Mouse (Mus musculus) erythroid progenitor cell, adult 5-6 weeks (primary cell): ENCODE data around the gene Olfr115. TPM values are rescaled to one million over a fixed set of nuclear protein-coding genes. Genes with fewer than 3 reads are reported as not detected.

Experiments used
- ATAC-seq: replicated peaks from 2 replicates; pipeline ENCODE4 v1.8.0; 2016; ENCODE audit warnings: moderate number of reproducible peaks, mild to moderate bottlenecking, moderate TSS enrichment, inconsistent platforms; ENCODE audit not compliant: poor library complexity, low FRiP score, severe bottlenecking
- total RNA-seq, 2 experiments: library from RNA; stranded (forward) in 1 of 2; stranded (reverse) in 1 of 2; fragments of 150-400 nt in 1 of 2; fragments of 186-747, 209-891 nt in 1 of 2; gene quantifications; 2 replicates each; pipeline versions ENCODE4 v1.2.3 to v1.2.4; 2015 to 2017; ENCODE audit warnings: low replicate concordance in 2 of 2

Gene Olfr115
- total RNA-seq (2015; ENCODE audit: low replicate concordance) (not detected in 2 replicates), total RNA-seq (2017; ENCODE audit: low replicate concordance) (not detected in 2 replicates)

DNA sequence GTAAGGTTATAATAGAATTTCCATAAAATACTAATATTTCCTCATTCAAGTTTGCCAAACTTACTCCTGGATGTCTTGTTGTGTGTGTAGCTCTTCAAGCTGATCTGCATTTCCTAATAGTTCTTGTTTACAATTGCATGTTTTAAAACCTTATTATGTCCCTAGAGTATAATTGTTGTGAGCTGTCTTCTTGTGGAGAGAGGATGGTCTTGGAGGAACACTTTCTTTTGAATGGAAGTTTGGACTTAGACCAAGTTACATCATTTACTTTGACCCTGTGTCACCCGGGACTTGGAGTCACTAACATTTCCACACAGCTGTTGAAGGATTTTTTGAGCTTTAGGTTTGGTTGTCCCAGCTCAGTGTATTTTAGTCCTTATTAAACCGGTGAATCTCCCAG, at the start of gene Olfr115, which contains the start of gene Olfr116:
Olfr115 (minus strand) TSS at position 101 of the 400 bp plus-strand sequence.
Olfr116 (minus strand) TSS at position 191 of the 400 bp plus-strand sequence.
- ATAC-seq, result no peak

DNA sequence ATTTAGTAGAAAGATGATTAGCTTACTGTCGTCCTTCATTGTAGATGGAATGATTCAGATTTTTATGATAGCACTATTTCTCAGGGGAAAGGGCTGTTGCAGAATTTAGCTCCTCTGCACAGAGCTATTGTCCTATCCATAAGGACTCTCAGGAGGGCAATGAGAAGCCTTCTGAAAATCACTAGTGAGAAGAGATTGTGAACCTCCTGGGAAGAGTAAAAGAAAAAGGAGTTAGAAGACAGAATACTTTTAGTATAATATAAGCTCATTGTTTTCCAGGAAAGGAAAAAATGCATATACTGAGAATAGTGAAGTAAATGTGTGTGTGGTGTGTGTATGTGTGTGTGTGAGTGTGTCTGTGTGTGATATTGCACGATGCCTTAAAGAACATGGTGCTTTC, 39.8 kb upstream of the Olfr115 start, which contains the start of gene Olfr118:
Olfr118 (plus strand) TSS at position 301 of the 400 bp plus-strand sequence.
- ATAC-seq, result no peak

DNA sequence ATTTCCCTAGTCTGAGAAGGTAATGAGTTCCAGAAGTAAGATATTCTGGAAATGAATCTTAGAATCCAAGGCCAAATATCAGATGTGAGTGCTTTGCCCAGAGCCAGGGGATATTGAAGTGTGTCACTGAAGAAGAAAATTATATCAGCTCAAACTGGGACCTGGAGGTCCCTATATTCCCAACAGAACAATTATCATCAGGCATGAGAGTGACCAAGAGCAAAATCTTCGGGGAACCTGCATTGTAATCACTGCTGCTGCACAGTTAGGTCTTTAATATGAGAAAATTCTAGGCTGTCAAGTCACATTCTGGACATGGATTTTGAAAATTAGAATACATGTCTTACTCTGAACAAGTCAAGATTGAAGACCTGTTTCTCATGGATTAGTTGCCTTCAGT, 36.8 kb upstream of the Olfr115 start, which contains the start of gene Olfr117:
Olfr117 (minus strand) TSS at position 101 of the 400 bp plus-strand sequence.
- ATAC-seq, result no peak

DNA sequence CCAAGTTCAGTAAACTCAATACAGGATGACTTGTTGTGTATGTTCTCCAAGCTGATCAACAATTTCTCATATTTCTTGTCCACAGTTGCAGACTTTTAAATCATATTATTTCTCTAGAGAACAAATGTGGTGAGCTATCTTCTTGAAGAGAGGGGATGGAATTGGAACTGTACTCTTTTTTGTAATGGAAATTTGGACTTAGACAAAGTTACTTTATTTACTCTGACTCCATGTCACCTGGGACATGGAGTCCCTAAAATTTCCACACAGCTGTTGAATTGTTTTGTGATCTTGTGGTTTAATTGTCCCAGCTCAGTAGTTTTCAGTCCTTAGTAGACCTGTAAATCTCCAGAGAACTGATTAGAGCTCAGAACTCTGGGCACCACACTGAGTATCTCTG, 34.3 kb downstream of the Olfr115 start, which contains the start of gene Olfr114:
Olfr114 (minus strand) TSS at position 101 of the 400 bp plus-strand sequence.
- ATAC-seq, result no peak

DNA sequence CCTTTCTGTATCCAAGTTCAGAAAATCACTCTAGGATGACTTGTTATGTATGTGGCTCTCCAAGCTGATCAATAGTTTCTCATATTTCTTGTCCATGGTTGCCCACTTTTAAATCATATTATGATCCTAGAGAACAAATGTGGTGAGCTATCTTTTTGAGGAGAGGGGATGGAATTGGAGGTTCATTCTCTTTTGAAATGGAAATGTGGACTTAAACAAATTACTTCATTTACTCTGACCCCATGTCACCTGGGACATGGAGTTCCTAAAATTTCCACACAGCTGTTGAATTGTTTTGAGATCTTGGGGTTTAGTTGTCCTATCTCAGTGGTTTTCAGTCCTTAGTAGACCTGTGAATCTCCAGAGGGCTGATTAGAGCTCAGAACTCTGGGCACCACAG, 49.3 kb downstream of the Olfr115 start, which contains the start of gene Olfr113:
Olfr113 (minus strand) TSS at position 101 of the 400 bp plus-strand sequence.
- ATAC-seq, result no peak

DNA sequence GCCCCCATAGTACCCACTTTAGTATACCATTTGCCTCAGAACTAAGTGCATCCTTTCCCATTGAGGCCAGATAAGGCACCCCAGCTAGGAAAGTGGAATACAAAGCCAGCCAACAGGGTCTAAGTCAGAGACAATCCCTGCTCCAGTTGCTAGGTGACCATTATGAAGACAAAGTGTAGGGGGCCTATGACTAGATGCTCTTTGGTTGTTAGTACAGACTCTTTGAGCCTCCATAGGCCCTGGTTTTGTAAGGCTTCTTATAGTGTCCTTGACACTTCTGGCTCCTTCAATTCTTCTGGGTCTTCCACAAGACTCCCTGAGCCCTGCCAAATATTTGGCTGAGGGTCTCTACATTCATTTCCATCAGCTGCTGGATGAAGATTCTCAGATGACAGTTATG, 57.6 kb downstream of the Olfr115 start, which contains the start of gene Olfr112:
Olfr112 (minus strand) TSS at position 101 of the 400 bp plus-strand sequence.
- no peak for ATAC-seq

Other genes starting within 250 kb of the Olfr115 start
- not detected in 2 replicates for gene Olfr105-ps, start 248.1 kb downstream of the Olfr115 start, total RNA-seq (2015; ENCODE audit: low replicate concordance)
- gene Olfr105-ps, start 248.1 kb downstream of the Olfr115 start, total RNA-seq (2017; ENCODE audit: low replicate concordance), result not detected in 2 replicates
- not detected in 2 replicates for gene Olfr106-ps, start 236.7 kb downstream of the Olfr115 start, total RNA-seq (2015; ENCODE audit: low replicate concordance)
- gene Olfr106-ps, start 236.7 kb downstream of the Olfr115 start, total RNA-seq (2017; ENCODE audit: low replicate concordance), result not detected in 2 replicates
- gene Olfr107, start 227.9 kb downstream of the Olfr115 start, total RNA-seq (2015; ENCODE audit: low replicate concordance), result not detected in 2 replicates
- gene Olfr107, start 227.9 kb downstream of the Olfr115 start, total RNA-seq (2017; ENCODE audit: low replicate concordance), result not detected in 2 replicates
- gene Olfr108, start 181.6 kb downstream of the Olfr115 start, total RNA-seq (2015; ENCODE audit: low replicate concordance), result not detected in 2 replicates
- not detected in 2 replicates for gene Olfr108, start 181.6 kb downstream of the Olfr115 start, total RNA-seq (2017; ENCODE audit: low replicate concordance)
- not detected in 2 replicates for gene Olfr109, start 168.2 kb downstream of the Olfr115 start, total RNA-seq (2015; ENCODE audit: low replicate concordance)
- gene Olfr109, start 168.2 kb downstream of the Olfr115 start, total RNA-seq (2017; ENCODE audit: low replicate concordance), result not detected in 2 replicates
- gene H2-M2, start 143.6 kb downstream of the Olfr115 start, total RNA-seq (2015; ENCODE audit: low replicate concordance), result not detected in 2 replicates
- not detected in 2 replicates for gene H2-M2, start 143.6 kb downstream of the Olfr115 start, total RNA-seq (2017; ENCODE audit: low replicate concordance)
- not detected in 2 replicates for gene Olfr110, start 134.6 kb downstream of the Olfr115 start, total RNA-seq (2015; ENCODE audit: low replicate concordance)
- gene Olfr110, start 134.6 kb downstream of the Olfr115 start, total RNA-seq (2017; ENCODE audit: low replicate concordance), result not detected in 2 replicates
- gene Olfr111, start 119.1 kb downstream of the Olfr115 start, total RNA-seq (2015; ENCODE audit: low replicate concordance), result not detected in 2 replicates
- not detected in 2 replicates for gene Olfr111, start 119.1 kb downstream of the Olfr115 start, total RNA-seq (2017; ENCODE audit: low replicate concordance)
- not detected in 2 replicates for gene Olfr112, start 57.7 kb downstream of the Olfr115 start, total RNA-seq (2015; ENCODE audit: low replicate concordance)
- not detected in 2 replicates for gene Olfr112, start 57.7 kb downstream of the Olfr115 start, total RNA-seq (2017; ENCODE audit: low replicate concordance)
- gene Olfr113, start 49.4 kb downstream of the Olfr115 start, total RNA-seq (2015; ENCODE audit: low replicate concordance), result not detected in 2 replicates
- not detected in 2 replicates for gene Olfr113, start 49.4 kb downstream of the Olfr115 start, total RNA-seq (2017; ENCODE audit: low replicate concordance)
- not detected in 2 replicates for gene Olfr114, start 34.4 kb downstream of the Olfr115 start, total RNA-seq (2015; ENCODE audit: low replicate concordance)
- not detected in 2 replicates for gene Olfr114, start 34.4 kb downstream of the Olfr115 start, total RNA-seq (2017; ENCODE audit: low replicate concordance)
- not detected in 2 replicates for gene Olfr116, start 90 bp upstream of the Olfr115 start, total RNA-seq (2015; ENCODE audit: low replicate concordance)
- not detected in 2 replicates for gene Olfr116, start 90 bp upstream of the Olfr115 start, total RNA-seq (2017; ENCODE audit: low replicate concordance)
- not detected in 2 replicates for gene Olfr117, start 36.7 kb upstream of the Olfr115 start, total RNA-seq (2015; ENCODE audit: low replicate concordance)
- not detected in 2 replicates for gene Olfr117, start 36.7 kb upstream of the Olfr115 start, total RNA-seq (2017; ENCODE audit: low replicate concordance)
- gene Olfr118, start 39.9 kb upstream of the Olfr115 start, total RNA-seq (2015; ENCODE audit: low replicate concordance), result not detected in 2 replicates
- gene Olfr118, start 39.9 kb upstream of the Olfr115 start, total RNA-seq (2017; ENCODE audit: low replicate concordance), result not detected in 2 replicates
- gene Olfr119, start 69.5 kb upstream of the Olfr115 start, total RNA-seq (2015; ENCODE audit: low replicate concordance), result not detected in 2 replicates
- not detected in 2 replicates for gene Olfr119, start 69.5 kb upstream of the Olfr115 start, total RNA-seq (2017; ENCODE audit: low replicate concordance)
- not detected in 2 replicates for gene Olfr120, start 94.7 kb upstream of the Olfr115 start, total RNA-seq (2015; ENCODE audit: low replicate concordance)
- not detected in 2 replicates for gene Olfr120, start 94.7 kb upstream of the Olfr115 start, total RNA-seq (2017; ENCODE audit: low replicate concordance)
- not detected in 2 replicates for gene Olfr121, start 121.7 kb upstream of the Olfr115 start, total RNA-seq (2015; ENCODE audit: low replicate concordance)
- gene Olfr121, start 121.7 kb upstream of the Olfr115 start, total RNA-seq (2017; ENCODE audit: low replicate concordance), result not detected in 2 replicates
- gene Olfr122, start 141.5 kb upstream of the Olfr115 start, total RNA-seq (2015; ENCODE audit: low replicate concordance), result not detected in 2 replicates
- not detected in 2 replicates for gene Olfr122, start 141.5 kb upstream of the Olfr115 start, total RNA-seq (2017; ENCODE audit: low replicate concordance)
- not detected in 2 replicates for gene Olfr123, start 166.4 kb upstream of the Olfr115 start, total RNA-seq (2015; ENCODE audit: low replicate concordance)
- gene Olfr123, start 166.4 kb upstream of the Olfr115 start, total RNA-seq (2017; ENCODE audit: low replicate concordance), result not detected in 2 replicates
- not detected in 2 replicates for gene Olfr124, start 172.8 kb upstream of the Olfr115 start, total RNA-seq (2015; ENCODE audit: low replicate concordance)
- not detected in 2 replicates for gene Olfr124, start 172.8 kb upstream of the Olfr115 start, total RNA-seq (2017; ENCODE audit: low replicate concordance)
- not detected in 2 replicates for gene Olfr125, start 205.8 kb upstream of the Olfr115 start, total RNA-seq (2015; ENCODE audit: low replicate concordance)
- gene Olfr125, start 205.8 kb upstream of the Olfr115 start, total RNA-seq (2017; ENCODE audit: low replicate concordance), result not detected in 2 replicates
- not detected in 2 replicates for gene Olfr126, start 220.4 kb upstream of the Olfr115 start, total RNA-seq (2015; ENCODE audit: low replicate concordance)
- not detected in 2 replicates for gene Olfr126, start 220.4 kb upstream of the Olfr115 start, total RNA-seq (2017; ENCODE audit: low replicate concordance)